Mouse (Mus musculus) layer of hippocampus, adult 8-10 months (tissue): ENCODE measurements around the gene Vps29. TPM values are rescaled to one million over a fixed set of nuclear protein-coding genes. Genes with fewer than 3 reads are reported as not detected.
"Not testable (repeated sequence)": the region's sequence is repeated elsewhere in the genome, so short reads cannot be mapped to it uniquely, and the experiment has no call there.

ENCODE experiments used
- DNase-seq, 2 experiments: peaks; one replicate each; pipeline ENCODE4 v3.0.0; 2022; ENCODE audit warnings: low spot score in 2 of 2
- total RNA-seq, 4 experiments: library from RNA; stranded (reverse); gene quantifications; 2 replicates each; pipeline ENCODE4 v1.2.4; 2022

Gene Vps29
- total RNA-seq, result 100 to 1,000 TPM; 164 to 207 (median 188) TPM

- DNase-seq, result peak; percentile 96
Measured at GRCm38 (mm10) chr5:122353807-122354491, at the start of gene Vps29, which contains the start of gene Rad9b. Gene Vps29 (plus strand): TSS chr5:122354369. Gene Rad9b (minus strand): TSS chr5:122354233.

GRCm38 (mm10) chr5:122304541-122304940 lies 49.6 kb upstream of the Vps29 start:
- DNase-seq, result no peak

GRCm38 (mm10) chr5:122305472-122305871 lies 48.7 kb upstream of the Vps29 start:
- DNase-seq, result no peak

GRCm38 (mm10) chr5:122306536-122306935 lies 47.6 kb upstream of the Vps29 start:
- DNase-seq, result no peak

GRCm38 (mm10) chr5:122310699-122311098 lies 43.5 kb upstream of the Vps29 start:
- no peak for DNase-seq

- DNase-seq, result no peak
Measured at GRCm38 (mm10) chr5:122311692-122312091, 42.5 kb upstream of the Vps29 start.

- DNase-seq, result no peak
Measured at GRCm38 (mm10) chr5:122312346-122312745, 41.8 kb upstream of the Vps29 start.

- no peak for DNase-seq
Measured at GRCm38 (mm10) chr5:122312942-122313684, 41.1 kb upstream of the Vps29 start.

- peak; percentile 89 to 92 for DNase-seq
Measured at GRCm38 (mm10) chr5:122314966-122315667, 39.1 kb upstream of the Vps29 start.

GRCm38 (mm10) chr5:122317329-122318045 lies 36.7 kb upstream of the Vps29 start:
- DNase-seq, result no peak

- no peak for DNase-seq
Measured at GRCm38 (mm10) chr5:122318100-122318499, 36.1 kb upstream of the Vps29 start.

GRCm38 (mm10) chr5:122318976-122319375 lies 35.2 kb upstream of the Vps29 start:
- not testable (repeated sequence) for DNase-seq

- no peak for DNase-seq
Measured at GRCm38 (mm10) chr5:122319474-122320204, 34.5 kb upstream of the Vps29 start.

GRCm38 (mm10) chr5:122320205-122320781 lies 33.9 kb upstream of the Vps29 start:
- DNase-seq, result no peak

GRCm38 (mm10) chr5:122323523-122323922 lies 30.6 kb upstream of the Vps29 start:
- DNase-seq, result no peak

GRCm38 (mm10) chr5:122324608-122325431 lies 29.3 kb upstream of the Vps29 start:
- DNase-seq, result peak; percentile 76 to 83

- DNase-seq, result no peak
Measured at GRCm38 (mm10) chr5:122325477-122325876, 28.7 kb upstream of the Vps29 start.

GRCm38 (mm10) chr5:122327283-122327682 lies 26.9 kb upstream of the Vps29 start:
- DNase-seq, result no peak

GRCm38 (mm10) chr5:122330269-122330668 lies 23.9 kb upstream of the Vps29 start:
- DNase-seq, result no peak
